Mouse (Mus musculus): ENCODE measurements around the gene Pgf.

DNA sequence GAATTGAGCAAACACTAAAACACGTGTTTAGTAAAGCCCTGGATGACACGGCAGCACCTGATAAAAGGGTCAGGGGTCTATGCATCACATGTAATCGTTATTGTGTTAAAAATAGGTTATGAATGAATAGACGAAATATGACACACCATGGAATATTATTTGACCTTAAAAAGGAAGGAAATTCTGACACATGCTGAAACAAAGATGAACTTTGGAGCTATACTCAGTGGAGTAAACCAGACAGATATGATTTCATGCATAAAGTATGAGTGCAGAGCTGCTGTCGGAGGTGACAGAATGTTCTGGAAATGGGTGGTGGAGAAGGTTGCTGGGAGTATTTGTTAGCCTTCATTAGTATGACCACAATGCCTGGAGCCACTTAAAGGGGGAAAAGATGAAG, 26.1 kb upstream of the Pgf start:
- TF ChIP-seq CTCF (IDR thresholded peaks at IDR 0.05; ENCODE audit: low read depth): no peak
- TF ChIP-seq EP300 (IDR thresholded peaks at IDR 0.05; ENCODE audit: low read depth): no peak

All from liver, postnatal 0 days (tissue).